In genomic region chr11:78531046-78531445, GRCm38 (mm10) we compare ENCODE assay signal across 8 mouse cellular contexts. TPM values are rescaled to one million over a fixed set of nuclear protein-coding genes. Genes with fewer than 3 reads are reported as not detected.
DNase-seq lines count a peak whose midpoint lies in the region; ATAC-seq and TF ChIP-seq lines count a peak whose summit lies in the region.

No protein-coding gene starts in this region.

- H3K4me2 ChIP-seq in liver, embryonic 12.5 days = no peak overlapping the region
- no peak overlapping the region for H3K4me2 ChIP-seq in liver, embryonic 11.5 days

- TF ChIP-seq POLR2A in kidney, adult 2 months (IDR thresholded peaks at IDR 0.05; ENCODE audit: low read depth, low read length) = no peak

- DNase-seq in liver, embryonic 11.5 days (ENCODE audit: low spot score) = no peak
- DNase-seq in heart, adult 18-20 months = peak; percentile 78 to 87
- peak; percentile 87 for DNase-seq in kidney, adult 2 months
- peak; percentile 61 for DNase-seq in lung, postnatal 14 days
- no peak for DNase-seq in thymus, adult 18-20 months
- no peak for DNase-seq in embryo, embryonic 11 days

- no peak for ATAC-seq in liver, embryonic 12.5 days
- ATAC-seq in liver, embryonic 11.5 days (replicated peaks; ENCODE audit: low FRiP score) = no peak
- ATAC-seq in megakaryocyte-erythroid progenitor cell, adult 5-6 weeks (replicated peaks; ENCODE audit: low FRiP score, low TSS enrichment, poor library complexity, severe bottlenecking) = no peak

- H3K27me3 ChIP-seq in liver, embryonic 12.5 days (replicated peaks) = no peaks in the 10 kb centered on the region
- H3K27me3 ChIP-seq in liver, embryonic 11.5 days (replicated peaks; ENCODE audit: control insufficient read depth, insufficient read depth, low read length) = no peaks in the 10 kb centered on the region
- no peaks in the 10 kb centered on the region for H3K27me3 ChIP-seq in kidney, adult 2 months (replicated peaks; ENCODE audit: control insufficient read depth, insufficient read depth, low read length)

- H3K9ac ChIP-seq in liver, embryonic 12.5 days = no peak overlapping the region
- H3K9ac ChIP-seq in liver, embryonic 11.5 days (ENCODE audit: low read depth, low read length) = no peak overlapping the region

- TF ChIP-seq CTCF in kidney, adult 2 months (conservative IDR thresholded peaks at IDR 0.05; ENCODE audit: insufficient read depth, insufficient read length, low read depth, low read length) = no peak

- 0 out of 2 replicates have a peak overlapping the region, but pooled peaks have one; percentile 24 for H3K27ac ChIP-seq in liver, embryonic 12.5 days
- no peak overlapping the region; the same call in 1 of the 2 replicates for H3K27ac ChIP-seq in liver, embryonic 11.5 days (ENCODE audit: low read depth, low read length)
- H3K27ac ChIP-seq in kidney, adult 2 months (ENCODE audit: insufficient read depth, low read depth, low read length) = peak overlapping the region; percentile 29

- H3K36me3 ChIP-seq in liver, embryonic 12.5 days = peaks cover 39% of the 10 kb centered on the region
- H3K36me3 ChIP-seq in liver, embryonic 11.5 days (ENCODE audit: control insufficient read depth, insufficient read depth, low read length) = peaks cover 16% of the 10 kb centered on the region
- H3K36me3 ChIP-seq in kidney, adult 2 months (ENCODE audit: control insufficient read depth, insufficient read depth, low read length) = no peaks in the 10 kb centered on the region

- 57% methylated on average over 6 of the region's 6 CpGs for WGBS in liver, embryonic 12.5 days (ENCODE audit: insufficient replicate concordance)
- WGBS in liver, embryonic 11.5 days = 69% methylated on average over 6 of the region's 6 CpGs
- 48% methylated on average over 6 of the region's 6 CpGs for WGBS in kidney, adult 2 months

- H3K9me3 ChIP-seq in liver, embryonic 12.5 days (replicated peaks) = no peaks in the 10 kb centered on the region
- no peaks in the 10 kb centered on the region for H3K9me3 ChIP-seq in liver, embryonic 11.5 days (ENCODE audit: control insufficient read depth, low read length)

- H3K4me1 ChIP-seq in liver, embryonic 12.5 days = peaks cover 12% of the 10 kb centered on the region
- peaks cover 10% of the 10 kb centered on the region; the same call in 1 of the 2 replicates for H3K4me1 ChIP-seq in liver, embryonic 11.5 days (replicated peaks; ENCODE audit: control insufficient read depth, insufficient read depth, low read length)
- H3K4me1 ChIP-seq in kidney, adult 2 months (ENCODE audit: control insufficient read depth, insufficient read depth, low read length) = 0 out of 2 replicates have a peak, but pooled peaks cover 4% of the 10 kb centered on the region

- no peak overlapping the region for H3K4me3 ChIP-seq in liver, embryonic 12.5 days
- no peak overlapping the region for H3K4me3 ChIP-seq in liver, embryonic 11.5 days (ENCODE audit: low read depth, low read length)
- no peak overlapping the region for H3K4me3 ChIP-seq in kidney, adult 2 months (ENCODE audit: insufficient read depth, low read depth, low read length)

RNA-seq across cellular contexts. Expression of gene Tnfaip1, which starts 5.1 kb away (rescaled TPM):
- polyA plus RNA-seq in liver, embryonic 12.5 days (2016; fragmentation: Nextera tagmentation; extraction: Ambion mirVana) = 22.3 and 22.6 TPM in 2 replicates
- 42.1 and 42.2 TPM in 2 replicates for polyA plus RNA-seq in liver, embryonic 11.5 days (2014; fragmentation: Nextera tagmentation; extraction: Ambion mirVana)
- total RNA-seq in heart, adult 18-20 months (2021) = 10 to 100 TPM; 37.6 to 43.3 TPM
- polyA plus RNA-seq in kidney, adult 2 months (2012; rRNA removed) = 33.0 and 33.3 TPM in 2 replicates
- 2.5 and 4.6 TPM in 2 replicates for total RNA-seq in megakaryocyte-erythroid progenitor cell, adult 5-6 weeks (2014; fragmentation: Nextera tagmentation)
- total RNA-seq in megakaryocyte-erythroid progenitor cell, adult 5-6 weeks (2017) = 0.15 and 2.7 TPM in 2 replicates

RNA-seq across cellular contexts. Expression of gene Ift20, which starts 5.1 kb away (rescaled TPM):
- 81.7 and 84.7 TPM in 2 replicates for polyA plus RNA-seq in liver, embryonic 12.5 days (2016; fragmentation: Nextera tagmentation; extraction: Ambion mirVana)
- polyA plus RNA-seq in liver, embryonic 11.5 days (2014; fragmentation: Nextera tagmentation; extraction: Ambion mirVana) = 112 and 114 TPM in 2 replicates
- 10 to 100 TPM; 31.9 to 32.6 TPM for total RNA-seq in heart, adult 18-20 months (2021)
- polyA plus RNA-seq in kidney, adult 2 months (2012; rRNA removed) = 57.2 and 61.6 TPM in 2 replicates
- 57.8 and 83.5 TPM in 2 replicates for total RNA-seq in megakaryocyte-erythroid progenitor cell, adult 5-6 weeks (2014; fragmentation: Nextera tagmentation)
- 142 and 156 TPM in 2 replicates for total RNA-seq in megakaryocyte-erythroid progenitor cell, adult 5-6 weeks (2017)

RNA-seq across cellular contexts. Expression of gene Poldip2, which starts 19.1 kb away (rescaled TPM):
- polyA plus RNA-seq in liver, embryonic 12.5 days (2016; fragmentation: Nextera tagmentation; extraction: Ambion mirVana) = 96.0 and 96.7 TPM in 2 replicates
- polyA plus RNA-seq in liver, embryonic 11.5 days (2014; fragmentation: Nextera tagmentation; extraction: Ambion mirVana) = 151 and 154 TPM in 2 replicates
- total RNA-seq in heart, adult 18-20 months (2021) = 100 to 1,000 TPM; 150 to 158 TPM
- 115 and 118 TPM in 2 replicates for polyA plus RNA-seq in kidney, adult 2 months (2012; rRNA removed)
- total RNA-seq in megakaryocyte-erythroid progenitor cell, adult 5-6 weeks (2014; fragmentation: Nextera tagmentation) = 104 and 105 TPM in 2 replicates
- 79.8 and 81.7 TPM in 2 replicates for total RNA-seq in megakaryocyte-erythroid progenitor cell, adult 5-6 weeks (2017)

RNA-seq across cellular contexts. Expression of gene Tmem199, which starts 19.1 kb away (rescaled TPM):
- polyA plus RNA-seq in liver, embryonic 12.5 days (2016; fragmentation: Nextera tagmentation; extraction: Ambion mirVana) = 40.6 and 41.7 TPM in 2 replicates
- 59.9 and 61.9 TPM in 2 replicates for polyA plus RNA-seq in liver, embryonic 11.5 days (2014; fragmentation: Nextera tagmentation; extraction: Ambion mirVana)
- 10 to 100 TPM; 10.4 to 12.2 TPM for total RNA-seq in heart, adult 18-20 months (2021)
- 14.0 and 15.9 TPM in 2 replicates for polyA plus RNA-seq in kidney, adult 2 months (2012; rRNA removed)
- total RNA-seq in megakaryocyte-erythroid progenitor cell, adult 5-6 weeks (2014; fragmentation: Nextera tagmentation) = 26.3 and 34.8 TPM in 2 replicates
- total RNA-seq in megakaryocyte-erythroid progenitor cell, adult 5-6 weeks (2017) = 33.1 and 39.0 TPM in 2 replicates

RNA-seq across cellular contexts. Expression of gene Tmem97, which starts 19.5 kb away (rescaled TPM):
- polyA plus RNA-seq in liver, embryonic 12.5 days (2016; fragmentation: Nextera tagmentation; extraction: Ambion mirVana) = 111 and 128 TPM in 2 replicates
- 173 and 183 TPM in 2 replicates for polyA plus RNA-seq in liver, embryonic 11.5 days (2014; fragmentation: Nextera tagmentation; extraction: Ambion mirVana)
- 1 to 10 TPM; 4.2 to 6.1 TPM for total RNA-seq in heart, adult 18-20 months (2021)
- 34.4 and 41.9 TPM in 2 replicates for polyA plus RNA-seq in kidney, adult 2 months (2012; rRNA removed)
- total RNA-seq in megakaryocyte-erythroid progenitor cell, adult 5-6 weeks (2014; fragmentation: Nextera tagmentation) = 63.3 and 72.9 TPM in 2 replicates
- 59.7 and 64.4 TPM in 2 replicates for total RNA-seq in megakaryocyte-erythroid progenitor cell, adult 5-6 weeks (2017)

Comparison
In these comparisons a context has a peak if more than half of its experiments do, and no peak if none do; other contexts are left out.
1. DNase-seq: peak in heart, adult 18-20 months (2 of 2), kidney, adult 2 months (single experiment) and lung, postnatal 14 days (single experiment); none in liver, embryonic 11.5 days (single experiment), thymus, adult 18-20 months (0 of 2) and embryo, embryonic 11 days (single experiment).